ENCODE assay signal across 23 mouse cellular contexts in the genomic region with DNA sequence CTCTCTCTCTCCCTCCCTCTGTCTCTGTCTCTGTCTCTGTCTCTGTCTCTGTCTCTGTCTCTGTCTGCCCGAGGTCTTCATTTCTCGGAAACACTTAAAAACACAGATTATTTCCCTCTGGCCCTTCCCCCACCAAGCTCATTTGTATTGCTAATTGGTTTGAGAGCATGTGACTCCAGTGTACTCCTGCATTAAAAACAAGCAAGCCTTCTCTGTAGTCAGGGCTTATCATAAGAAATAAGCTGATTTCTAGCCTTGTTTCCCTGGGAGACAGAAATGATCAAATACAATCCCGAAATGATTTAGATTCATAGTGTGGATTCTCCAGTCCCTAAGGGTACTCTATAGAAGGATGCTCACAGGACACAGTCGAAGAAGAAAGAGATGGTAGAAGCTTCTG.
A peak's percentile ranks its signal among the peaks of the same experiment; 100 is the strongest.
DNase-seq lines count a peak whose midpoint lies in the region; ATAC-seq and TF ChIP-seq lines count a peak whose summit lies in the region.
"Had no signal": no experiment of that assay in that cellular context is flagged by ENCODE, and none has a peak within 500 bp of the region (broad histone marks: within the 10 kb centered on the region; RNA-seq: fewer than 3 reads in every experiment).

No protein-coding gene starts in this region.

- H3K9ac ChIP-seq in forebrain, embryonic 12.5 days: no peak overlapping the region
- no peak overlapping the region for H3K9ac ChIP-seq in neural tube, embryonic 13.5 days
- H3K9ac ChIP-seq in forebrain, postnatal 0 days: no peak overlapping the region
- no peak overlapping the region for H3K9ac ChIP-seq in midbrain, postnatal 0 days (replicated peaks; ENCODE audit: low read length, poor library complexity, severe bottlenecking)
- H3K9ac ChIP-seq: hindbrain, embryonic 15.5 days; limb, embryonic 15.5 days; liver, embryonic 15.5 days; neural tube, embryonic 12.5 days had no signal

- TF ChIP-seq CTCF in forebrain, postnatal 0 days (IDR thresholded peaks at IDR 0.05; ENCODE audit: low read depth): no peak
- no peak for TF ChIP-seq CTCF in midbrain, postnatal 0 days (IDR thresholded peaks at IDR 0.05)

- DNase-seq in forebrain, embryonic 10.5 days (ENCODE audit: extremely low spot score, low spot score): no peak
- no peak for DNase-seq in neural tube, embryonic 10.5 days (ENCODE audit: extremely low spot score, low spot score)
- no peak for DNase-seq in forebrain, postnatal 0 days
- no peak for DNase-seq in midbrain, postnatal 0 days (ENCODE audit: low spot score)
- DNase-seq in gastrocnemius, postnatal 4 days (ENCODE audit: low spot score in 2 of 2): no peak
- DNase-seq in right cerebral cortex, postnatal 4 days: no peak
- DNase-seq: cerebellum, adult 8-10 months; gastrocnemius, postnatal 14 days; layer of hippocampus, postnatal 36 days; right cerebral cortex, postnatal 14 days; thymus, adult 18-20 months; thymus, postnatal 4 days had no signal

- H3K4me3 ChIP-seq in forebrain, embryonic 12.5 days (replicated peaks): no peak overlapping the region
- H3K4me3 ChIP-seq in forebrain, embryonic 10.5 days: no peak overlapping the region
- no peak overlapping the region for H3K4me3 ChIP-seq in neural tube, embryonic 13.5 days
- no peak overlapping the region for H3K4me3 ChIP-seq in forebrain, postnatal 0 days (ENCODE audit: low read depth, low read length)
- no peak overlapping the region for H3K4me3 ChIP-seq in midbrain, postnatal 0 days (ENCODE audit: low read depth, low read length)
- H3K4me3 ChIP-seq: embryonic facial prominence, embryonic 10.5 days; hindbrain, embryonic 15.5 days; limb, embryonic 15.5 days; liver, embryonic 15.5 days; neural tube, embryonic 12.5 days had no signal

- no peaks in the 10 kb centered on the region for H3K27me3 ChIP-seq in forebrain, embryonic 12.5 days
- H3K27me3 ChIP-seq in forebrain, embryonic 10.5 days (ENCODE audit: poor library complexity, severe bottlenecking): no peaks in the 10 kb centered on the region
- H3K27me3 ChIP-seq in neural tube, embryonic 13.5 days: no peaks in the 10 kb centered on the region
- no peaks in the 10 kb centered on the region for H3K27me3 ChIP-seq in forebrain, postnatal 0 days (ENCODE audit: insufficient read depth, low read length)
- H3K27me3 ChIP-seq in midbrain, postnatal 0 days (ENCODE audit: insufficient read depth, low read length): no peaks in the 10 kb centered on the region
- H3K27me3 ChIP-seq: hindbrain, embryonic 15.5 days; limb, embryonic 15.5 days; liver, embryonic 15.5 days; neural tube, embryonic 12.5 days had no signal

- WGBS in forebrain, embryonic 12.5 days: 58% methylated on average over 4 of the region's 4 CpGs
- WGBS in forebrain, embryonic 10.5 days: 86% methylated on average over 4 of the region's 4 CpGs
- WGBS in neural tube, embryonic 13.5 days: 64% methylated on average over 4 of the region's 4 CpGs
- WGBS in forebrain, postnatal 0 days: 45% methylated on average over 4 of the region's 4 CpGs
- WGBS in midbrain, postnatal 0 days: 36% methylated on average over 4 of the region's 4 CpGs

- ATAC-seq in forebrain, embryonic 12.5 days (ENCODE audit: low FRiP score): no peak
- ATAC-seq in neural tube, embryonic 13.5 days (ENCODE audit: low read depth): no peak
- ATAC-seq in forebrain, postnatal 0 days: peak; percentile 56; the same call in 1 of the 2 replicates
- ATAC-seq in midbrain, postnatal 0 days (ENCODE audit: low FRiP score): peak; percentile 38; the same call in 1 of the 2 replicates
- ATAC-seq: CD4-positive, CD25-positive, alpha-beta regulatory T cell, adult 4 months; intestine, postnatal 0 days; lung, postnatal 0 days had no signal

- H3K36me3 ChIP-seq in forebrain, embryonic 12.5 days (replicated peaks): no peaks in the 10 kb centered on the region
- H3K36me3 ChIP-seq in forebrain, embryonic 10.5 days (replicated peaks): no peaks in the 10 kb centered on the region; the same call in 1 of the 2 replicates
- 0 out of 2 replicates have a peak, but pooled peaks cover 4% of the 10 kb centered on the region for H3K36me3 ChIP-seq in neural tube, embryonic 13.5 days
- no peaks in the 10 kb centered on the region for H3K36me3 ChIP-seq in forebrain, postnatal 0 days (ENCODE audit: insufficient read depth)
- H3K36me3 ChIP-seq in midbrain, postnatal 0 days (ENCODE audit: insufficient read depth, low read length): no peaks in the 10 kb centered on the region
- H3K36me3 ChIP-seq: embryonic facial prominence, embryonic 10.5 days; hindbrain, embryonic 15.5 days; liver, embryonic 15.5 days had no signal

- H3K27ac ChIP-seq in forebrain, embryonic 12.5 days: peak overlapping the region; percentile 53; the same call in 1 of the 2 replicates
- no peak overlapping the region for H3K27ac ChIP-seq in forebrain, embryonic 10.5 days
- 0 out of 2 replicates have a peak overlapping the region, but pooled peaks have one; percentile 33 for H3K27ac ChIP-seq in neural tube, embryonic 13.5 days (replicated peaks)
- no peak overlapping the region for H3K27ac ChIP-seq in forebrain, postnatal 0 days (ENCODE audit: low read depth, low read length)
- H3K27ac ChIP-seq in midbrain, postnatal 0 days (ENCODE audit: low read depth, low read length): peak overlapping the region; percentile 63
- H3K27ac ChIP-seq: embryonic facial prominence, embryonic 10.5 days; hindbrain, embryonic 15.5 days; kidney, postnatal 0 days; limb, embryonic 15.5 days; liver, embryonic 15.5 days; neural tube, embryonic 12.5 days had no signal

- no peak overlapping the region for H3K4me2 ChIP-seq in forebrain, embryonic 12.5 days
- H3K4me2 ChIP-seq in neural tube, embryonic 13.5 days: no peak overlapping the region
- H3K4me2 ChIP-seq in forebrain, postnatal 0 days (ENCODE audit: low read depth): no peak overlapping the region
- 0 out of 2 replicates have a peak overlapping the region, but pooled peaks have one; percentile 12 for H3K4me2 ChIP-seq in midbrain, postnatal 0 days (ENCODE audit: low read depth, low read length, poor library complexity, severe bottlenecking)
- H3K4me2 ChIP-seq: hindbrain, embryonic 15.5 days; limb, embryonic 15.5 days; liver, embryonic 15.5 days; neural tube, embryonic 12.5 days had no signal

- 0 out of 2 replicates have a peak, but pooled peaks cover 2% of the 10 kb centered on the region for H3K9me3 ChIP-seq in forebrain, embryonic 12.5 days
- no peaks in the 10 kb centered on the region; the same call in 1 of the 2 replicates for H3K9me3 ChIP-seq in forebrain, embryonic 10.5 days
- no peaks in the 10 kb centered on the region for H3K9me3 ChIP-seq in neural tube, embryonic 13.5 days
- H3K9me3 ChIP-seq in forebrain, postnatal 0 days (ENCODE audit: low read length): no peaks in the 10 kb centered on the region
- H3K9me3 ChIP-seq in midbrain, postnatal 0 days (ENCODE audit: low read length): no peaks in the 10 kb centered on the region
- H3K9me3 ChIP-seq: embryonic facial prominence, embryonic 10.5 days; hindbrain, embryonic 15.5 days; limb, embryonic 15.5 days; liver, embryonic 15.5 days; neural tube, embryonic 12.5 days had no signal

- H3K4me1 ChIP-seq in forebrain, embryonic 12.5 days: peaks cover 13% of the 10 kb centered on the region
- H3K4me1 ChIP-seq in forebrain, embryonic 10.5 days: peaks cover 14% of the 10 kb centered on the region
- H3K4me1 ChIP-seq in neural tube, embryonic 13.5 days (replicated peaks): peaks cover 9% of the 10 kb centered on the region
- 0 out of 2 replicates have a peak, but pooled peaks cover 16% of the 10 kb centered on the region for H3K4me1 ChIP-seq in forebrain, postnatal 0 days (ENCODE audit: insufficient read depth)
- H3K4me1 ChIP-seq in midbrain, postnatal 0 days (ENCODE audit: insufficient read depth, low read length): no peaks in the 10 kb centered on the region
- H3K4me1 ChIP-seq: hindbrain, embryonic 15.5 days had no signal

Comparison
In these comparisons a context has a peak if more than half of its experiments do, and no peak if none do; other contexts are left out.
1. ATAC-seq: peak in forebrain, postnatal 0 days (single experiment) and midbrain, postnatal 0 days (single experiment); none in forebrain, embryonic 12.5 days (single experiment) and neural tube, embryonic 13.5 days (single experiment).
2. H3K27ac ChIP-seq: peak in forebrain, embryonic 12.5 days (single experiment), neural tube, embryonic 13.5 days (single experiment) and midbrain, postnatal 0 days (single experiment); none in forebrain, embryonic 10.5 days (single experiment) and forebrain, postnatal 0 days (single experiment).